Mouse (Mus musculus) heart, embryonic 10.5 days (tissue): ENCODE data around the gene Furin. TPM values are rescaled to one million over a fixed set of nuclear protein-coding genes. Genes with fewer than 3 reads are reported as not detected.

Experiments
- DNase-seq: peaks from one replicate; pipeline ENCODE4 v3.0.0-alpha.2; 2017; ENCODE audit warnings: low spot score
- H3K27ac ChIP-seq: fragments of 300-500 bp; sonication (generic); 2 replicates; pipeline ENCODE4 v1.5.1; 2016; ENCODE audit warnings: mild to moderate bottlenecking
- H3K27me3 ChIP-seq: fragments of 300-500 bp; sonication (generic); 2 replicates; pipeline ENCODE4 v1.6.1; 2016; ENCODE audit warnings: mild to moderate bottlenecking; ENCODE audit not compliant: poor library complexity, insufficient read depth, severe bottlenecking
- H3K36me3 ChIP-seq: fragments of 300-500 bp; sonication (generic); 2 replicates; pipeline ENCODE4 v1.6.1; 2016; ENCODE audit warnings: mild to moderate bottlenecking, moderate library complexity
- H3K4me1 ChIP-seq: fragments of 300-500 bp; sonication (generic); 2 replicates; pipeline ENCODE4 v1.6.1; 2016; ENCODE audit warnings: mild to moderate bottlenecking
- H3K4me3 ChIP-seq: fragments of 300-500 bp; sonication (generic); 2 replicates; pipeline ENCODE4 v1.5.1; 2016; ENCODE audit warnings: mild to moderate bottlenecking, moderate library complexity
- H3K9me3 ChIP-seq: fragments of 300-500 bp; sonication (generic); 2 replicates; pipeline ENCODE4 v1.6.1; 2016; ENCODE audit warnings: mild to moderate bottlenecking, moderate library complexity
- WGBS: fragments of 180-500 bp; shearing (Covaris S2); methylation state at CpG from one replicate; pipeline ENCODE4 v1.1.7; 2016; 5-methylcytosine and 5-hydroxymethylcytosine counted together
- polyA plus RNA-seq: library from polyadenylated mRNA; unstranded; fragments of >200 nt; fragmentation: Nextera tagmentation; extraction: Ambion mirVana; gene quantifications from 2 replicates; pipeline ENCODE4 v1.2.1, GENCODE M21; 2016

Furin gene
- polyA plus RNA-seq, 1 experiment from 2014 or later = 18.1 TPM

GRCm38 (mm10) chr7:80339793-80340628, 65.2 kb downstream of the Furin start:
- Histone ChIP-seq H3K27me3 (0 out of 2 replicates have a peak, but pooled peaks cover 11% of the 10 kb centered on the region), H3K36me3 (peaks cover 30% of the 10 kb centered on the region), H3K27ac (peak overlapping the region; percentile 90), H3K4me3 (peak overlapping the region; percentile 67), H3K9me3 (no peaks in the 10 kb centered on the region), H3K4me1 (peaks cover 44% of the 10 kb centered on the region)
- peak; percentile 99 for DNase-seq
- WGBS = under 1% methylated on average over 45 of the region's 45 CpGs

DNA sequence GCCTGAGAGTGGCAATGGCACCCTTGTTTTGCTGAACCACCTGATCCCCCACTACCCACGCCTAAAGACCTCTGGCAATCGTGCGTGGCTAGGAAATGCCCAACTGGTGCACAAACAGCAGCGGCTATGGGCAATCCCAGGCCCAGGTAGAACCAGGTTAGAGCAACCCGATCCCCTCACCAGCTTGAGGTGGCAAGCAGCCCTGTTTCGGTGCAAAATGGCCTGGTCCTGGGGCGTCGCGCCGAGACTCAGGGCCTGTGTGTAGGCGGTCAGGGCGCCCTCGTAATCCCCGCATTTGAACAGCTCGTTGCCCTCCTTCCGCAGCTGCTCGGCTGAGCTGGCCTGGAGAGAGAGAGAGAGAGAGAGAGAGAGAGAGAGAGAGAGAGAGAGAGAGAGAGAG, 65.9 kb downstream of the Furin start:
- WGBS = 9% methylated on average over 17 of the region's 17 CpGs
- H3K4me1 ChIP-seq = peaks cover 44% of the 10 kb centered on the region
- no peak for DNase-seq
- H3K27me3 ChIP-seq = 0 out of 2 replicates have a peak, but pooled peaks cover 11% of the 10 kb centered on the region
- peaks cover 37% of the 10 kb centered on the region for H3K36me3 ChIP-seq
- peak overlapping the region; percentile 90 for H3K27ac ChIP-seq
- H3K9me3 ChIP-seq = no peaks in the 10 kb centered on the region
- H3K4me3 ChIP-seq = peak overlapping the region; percentile 67

Other genes starting within 250 kb of the Furin start
- 7.8 and 8.9 TPM in 2 replicates for gene Sema4b, start 218.6 kb downstream of the Furin start, polyA plus RNA-seq
- gene Cib1, start 172.6 kb downstream of the Furin start, polyA plus RNA-seq = 61.9 and 74.9 TPM in 2 replicates
- gene Gdpgp1, start 172.6 kb downstream of the Furin start, polyA plus RNA-seq = 5.2 and 5.8 TPM in 2 replicates
- 0.54 and 0.84 TPM in 2 replicates for gene Ttll13, start 159.1 kb downstream of the Furin start, polyA plus RNA-seq
- 45.7 and 47.2 TPM in 2 replicates for gene Ngrn, start 144.2 kb downstream of the Furin start, polyA plus RNA-seq
- gene Vps33b, start 135.8 kb downstream of the Furin start, polyA plus RNA-seq = 14.5 and 15.3 TPM in 2 replicates
- gene Prc1, start 111.0 kb downstream of the Furin start, polyA plus RNA-seq = 153 and 163 TPM in 2 replicates
- gene Rccd1, start 81.0 kb downstream of the Furin start, polyA plus RNA-seq = 9.8 and 10.3 TPM in 2 replicates
- gene Unc45a, start 64.4 kb downstream of the Furin start, polyA plus RNA-seq = 24.3 and 34.2 TPM in 2 replicates
- gene Hddc3, start 62.3 kb downstream of the Furin start, polyA plus RNA-seq = 18.3 and 18.4 TPM in 2 replicates
- gene Man2a2, start 34.1 kb downstream of the Furin start, polyA plus RNA-seq = 20.0 and 20.9 TPM in 2 replicates
- gene Fes, start 17.5 kb downstream of the Furin start, polyA plus RNA-seq = 9.7 and 11.7 TPM in 2 replicates
- 32.3 and 35.6 TPM in 2 replicates for gene Blm, start 129.7 kb upstream of the Furin start, polyA plus RNA-seq